Mouse (Mus musculus) hindbrain, embryonic 14.5 days (tissue): ENCODE results near the gene Gm4312. TPM values are rescaled to one million over a fixed set of nuclear protein-coding genes. Genes with fewer than 3 reads are reported as not detected.

Source experiments
- polyA plus RNA-seq: library from polyadenylated mRNA; unstranded; fragments of >200 nt; fragmentation: Nextera tagmentation; extraction: Ambion mirVana; gene quantifications from 2 replicates; pipeline ENCODE4 v1.2.1, GENCODE M21; 2014

The Gm4312 gene
- polyA plus RNA-seq, 1 experiment from 2014 or later: not detected

Other genes starting within 250 kb of the Gm4312 start
- gene Gm4301, start 46.9 kb downstream of the Gm4312 start, polyA plus RNA-seq: not detected in 2 replicates
- not detected in 2 replicates for gene Gm4302, start 41.7 kb downstream of the Gm4312 start, polyA plus RNA-seq
- not detected in 2 replicates for gene Gm4303, start 36.6 kb downstream of the Gm4312 start, polyA plus RNA-seq
- gene Gm4305, start 31.5 kb downstream of the Gm4312 start, polyA plus RNA-seq: not detected in 2 replicates
- gene Gm4307, start 21.2 kb downstream of the Gm4312 start, polyA plus RNA-seq: not detected in 2 replicates
- gene Tmtc3, start 104.8 kb upstream of the Gm4312 start, polyA plus RNA-seq: 9.9 and 14.3 TPM in 2 replicates
- gene Cep290, start 105.0 kb upstream of the Gm4312 start, polyA plus RNA-seq: 6.2 and 7.4 TPM in 2 replicates
- 15.4 and 17.2 TPM in 2 replicates for gene 4930430F08Rik, start 207.9 kb upstream of the Gm4312 start, polyA plus RNA-seq
- gene 1700017N19Rik, start 207.9 kb upstream of the Gm4312 start, polyA plus RNA-seq: 0.51 TPM in 1 of 2 replicates, not detected in the other